In genomic region chr7:45181540-45181939, GRCm38 (mm10) we compare ENCODE assay signal across 8 mouse cellular contexts. TPM values are rescaled to one million over a fixed set of nuclear protein-coding genes. Genes with fewer than 3 reads are reported as not detected.
DNase-seq lines count a peak whose midpoint lies in the region; ATAC-seq and TF ChIP-seq lines count a peak whose summit lies in the region.

No protein-coding gene starts in this region.

- 0 out of 2 replicates have a peak overlapping the region, but pooled peaks have one; percentile 8 for H3K4me3 ChIP-seq in lung, embryonic 14.5 days (ENCODE audit: low read depth, low read length)
- H3K4me3 ChIP-seq in forebrain, embryonic 16.5 days (replicated peaks; ENCODE audit: low read length), result peak overlapping the region; percentile 14
- peak overlapping the region; percentile 31 for H3K4me3 ChIP-seq in liver, embryonic 11.5 days (ENCODE audit: low read depth, low read length)
- 0 out of 2 replicates have a peak overlapping the region, but pooled peaks have one; percentile 9 for H3K4me3 ChIP-seq in stomach, embryonic 16.5 days (replicated peaks; ENCODE audit: low read length)

- H3K4me2 ChIP-seq in lung, embryonic 14.5 days, result peak overlapping the region; percentile 61; the same call in 1 of the 2 replicates
- H3K4me2 ChIP-seq in forebrain, embryonic 16.5 days (ENCODE audit: low read length), result peak overlapping the region; percentile 61
- peak overlapping the region; percentile 62 for H3K4me2 ChIP-seq in liver, embryonic 11.5 days
- H3K4me2 ChIP-seq in stomach, embryonic 16.5 days (ENCODE audit: low read depth, low read length), result no peak overlapping the region

- WGBS in lung, embryonic 14.5 days, result 6% methylated on average over 35 of the region's 35 CpGs
- WGBS in forebrain, embryonic 16.5 days, result 4% methylated on average over 27 of the region's 35 CpGs
- WGBS in liver, embryonic 11.5 days, result 4% methylated on average over 35 of the region's 35 CpGs
- 6% methylated on average over 29 of the region's 35 CpGs for WGBS in stomach, embryonic 16.5 days

- H3K9me3 ChIP-seq in lung, embryonic 14.5 days (ENCODE audit: low read depth, low read length), result no peaks in the 10 kb centered on the region
- no peaks in the 10 kb centered on the region for H3K9me3 ChIP-seq in forebrain, embryonic 16.5 days (ENCODE audit: control insufficient read depth, low read length)
- no peaks in the 10 kb centered on the region for H3K9me3 ChIP-seq in liver, embryonic 11.5 days (ENCODE audit: control insufficient read depth, low read length)
- no peaks in the 10 kb centered on the region for H3K9me3 ChIP-seq in stomach, embryonic 16.5 days (replicated peaks; ENCODE audit: control insufficient read depth, low read length)

- H3K9ac ChIP-seq in lung, embryonic 14.5 days, result no peak overlapping the region
- H3K9ac ChIP-seq in forebrain, embryonic 16.5 days (replicated peaks; ENCODE audit: low read depth, low read length), result no peak overlapping the region
- no peak overlapping the region for H3K9ac ChIP-seq in liver, embryonic 11.5 days (ENCODE audit: low read depth, low read length)
- H3K9ac ChIP-seq in stomach, embryonic 16.5 days (ENCODE audit: low read length), result no peak overlapping the region

- no peaks in the 10 kb centered on the region for H3K36me3 ChIP-seq in lung, embryonic 14.5 days (ENCODE audit: insufficient read depth)
- H3K36me3 ChIP-seq in forebrain, embryonic 16.5 days (ENCODE audit: control insufficient read depth, insufficient read depth), result no peaks in the 10 kb centered on the region
- no peaks in the 10 kb centered on the region for H3K36me3 ChIP-seq in liver, embryonic 11.5 days (ENCODE audit: control insufficient read depth, insufficient read depth, low read length)
- no peaks in the 10 kb centered on the region for H3K36me3 ChIP-seq in stomach, embryonic 16.5 days (ENCODE audit: control insufficient read depth, insufficient read depth, low read length)

- no peak for TF ChIP-seq CTCF in lung, embryonic 14.5 days (IDR thresholded peaks at IDR 0.05; ENCODE audit: low read depth)

- no peaks in the 10 kb centered on the region for H3K4me1 ChIP-seq in lung, embryonic 14.5 days (ENCODE audit: insufficient read depth)
- H3K4me1 ChIP-seq in forebrain, embryonic 16.5 days (replicated peaks; ENCODE audit: control insufficient read depth, insufficient read depth, low read length), result peaks cover 14% of the 10 kb centered on the region
- H3K4me1 ChIP-seq in liver, embryonic 11.5 days (replicated peaks; ENCODE audit: control insufficient read depth, insufficient read depth, low read length), result peaks cover 9% of the 10 kb centered on the region
- no peaks in the 10 kb centered on the region for H3K4me1 ChIP-seq in stomach, embryonic 16.5 days (ENCODE audit: control insufficient read depth, insufficient read depth, low read length)

- H3K27me3 ChIP-seq in lung, embryonic 14.5 days (ENCODE audit: insufficient read depth, low read length), result peaks cover 98% of the 10 kb centered on the region
- H3K27me3 ChIP-seq in forebrain, embryonic 16.5 days (replicated peaks; ENCODE audit: control insufficient read depth, insufficient read depth, low read length), result peaks cover 77% of the 10 kb centered on the region
- H3K27me3 ChIP-seq in liver, embryonic 11.5 days (replicated peaks; ENCODE audit: control insufficient read depth, insufficient read depth, low read length), result peaks cover 98% of the 10 kb centered on the region
- H3K27me3 ChIP-seq in stomach, embryonic 16.5 days (ENCODE audit: control insufficient read depth, insufficient read depth, low read length), result peaks cover 83% of the 10 kb centered on the region

- ATAC-seq in lung, embryonic 14.5 days (ENCODE audit: insufficient read depth), result peak; percentile 2; the same call in 1 of the 2 replicates
- no peak for ATAC-seq in forebrain, embryonic 16.5 days
- no peak for ATAC-seq in liver, embryonic 11.5 days (replicated peaks; ENCODE audit: low FRiP score)
- ATAC-seq in stomach, embryonic 16.5 days (ENCODE audit: insufficient read depth, low FRiP score), result no peak

- H3K27ac ChIP-seq in lung, embryonic 14.5 days (ENCODE audit: low read depth), result no peak overlapping the region
- H3K27ac ChIP-seq in forebrain, embryonic 16.5 days (ENCODE audit: low read length), result no peak overlapping the region
- H3K27ac ChIP-seq in liver, embryonic 11.5 days (ENCODE audit: low read depth, low read length), result no peak overlapping the region
- H3K27ac ChIP-seq in stomach, embryonic 16.5 days (ENCODE audit: low read length), result no peak overlapping the region

- DNase-seq in lung, embryonic 14.5 days, result no peak
- DNase-seq in lung, postnatal 36 days, result no peak
- no peak for DNase-seq in liver, embryonic 11.5 days (ENCODE audit: low spot score)
- no peak for DNase-seq in urinary bladder, adult 2 months (ENCODE audit: low spot score)
- DNase-seq in cerebellum, adult 18-20 months, result no peak
- DNase-seq in lung, postnatal 25 days (ENCODE audit: low spot score), result no peak

RNA-seq across cellular contexts. Expression of gene Pth2, which starts 0.7 kb away (rescaled TPM):
- polyA plus RNA-seq in lung, embryonic 14.5 days (2014; fragmentation: Nextera tagmentation; extraction: Ambion mirVana), result not detected in 2 replicates
- 0.63 TPM in 1 of 2 replicates, not detected in the other for polyA plus RNA-seq in forebrain, embryonic 16.5 days (2015; fragmentation: Nextera tagmentation; extraction: Ambion mirVana)
- not detected in 2 replicates for polyA plus RNA-seq in liver, embryonic 11.5 days (2014; fragmentation: Nextera tagmentation; extraction: Ambion mirVana)
- not detected in 2 replicates for polyA plus RNA-seq in stomach, embryonic 16.5 days (2015; fragmentation: Nextera tagmentation; extraction: Ambion mirVana)
- not detected in 2 replicates for polyA plus RNA-seq in urinary bladder, adult 2 months (2012; rRNA removed)

RNA-seq across cellular contexts. Expression of gene Gfy, which starts 2.2 kb away (rescaled TPM):
- polyA plus RNA-seq in lung, embryonic 14.5 days (2014; fragmentation: Nextera tagmentation; extraction: Ambion mirVana), result not detected in 2 replicates
- polyA plus RNA-seq in forebrain, embryonic 16.5 days (2015; fragmentation: Nextera tagmentation; extraction: Ambion mirVana), result 0.51 TPM in 1 of 2 replicates, not detected in the other
- not detected in 2 replicates for polyA plus RNA-seq in liver, embryonic 11.5 days (2014; fragmentation: Nextera tagmentation; extraction: Ambion mirVana)
- not detected in 2 replicates for polyA plus RNA-seq in stomach, embryonic 16.5 days (2015; fragmentation: Nextera tagmentation; extraction: Ambion mirVana)
- polyA plus RNA-seq in urinary bladder, adult 2 months (2012; rRNA removed), result 0.03 TPM in 1 of 2 replicates, not detected in the other

RNA-seq across cellular contexts. Expression of gene Slc17a7, which starts 17.8 kb away (rescaled TPM):
- 0.09 and 0.97 TPM in 2 replicates for polyA plus RNA-seq in lung, embryonic 14.5 days (2014; fragmentation: Nextera tagmentation; extraction: Ambion mirVana)
- polyA plus RNA-seq in forebrain, embryonic 16.5 days (2015; fragmentation: Nextera tagmentation; extraction: Ambion mirVana), result 20.1 and 22.8 TPM in 2 replicates
- polyA plus RNA-seq in liver, embryonic 11.5 days (2014; fragmentation: Nextera tagmentation; extraction: Ambion mirVana), result 0.57 and 0.74 TPM in 2 replicates
- polyA plus RNA-seq in stomach, embryonic 16.5 days (2015; fragmentation: Nextera tagmentation; extraction: Ambion mirVana), result 0.15 and 0.22 TPM in 2 replicates
- 0.03 and 0.04 TPM in 2 replicates for polyA plus RNA-seq in urinary bladder, adult 2 months (2012; rRNA removed)

RNA-seq across cellular contexts. Expression of gene Ccdc155, which starts 23.2 kb away (rescaled TPM):
- 0.19 and 0.38 TPM in 2 replicates for polyA plus RNA-seq in lung, embryonic 14.5 days (2014; fragmentation: Nextera tagmentation; extraction: Ambion mirVana)
- 0.58 and 0.95 TPM in 2 replicates for polyA plus RNA-seq in forebrain, embryonic 16.5 days (2015; fragmentation: Nextera tagmentation; extraction: Ambion mirVana)
- 0.17 and 0.53 TPM in 2 replicates for polyA plus RNA-seq in liver, embryonic 11.5 days (2014; fragmentation: Nextera tagmentation; extraction: Ambion mirVana)
- polyA plus RNA-seq in stomach, embryonic 16.5 days (2015; fragmentation: Nextera tagmentation; extraction: Ambion mirVana), result 0.55 and 1.5 TPM in 2 replicates
- polyA plus RNA-seq in urinary bladder, adult 2 months (2012; rRNA removed), result 0.12 and 0.15 TPM in 2 replicates

RNA-seq across cellular contexts. Expression of gene Aldh16a1, which starts 27.2 kb away (rescaled TPM):
- 52.1 and 52.9 TPM in 2 replicates for polyA plus RNA-seq in lung, embryonic 14.5 days (2014; fragmentation: Nextera tagmentation; extraction: Ambion mirVana)
- 19.3 and 20.9 TPM in 2 replicates for polyA plus RNA-seq in forebrain, embryonic 16.5 days (2015; fragmentation: Nextera tagmentation; extraction: Ambion mirVana)
- polyA plus RNA-seq in liver, embryonic 11.5 days (2014; fragmentation: Nextera tagmentation; extraction: Ambion mirVana), result 56.0 and 60.6 TPM in 2 replicates
- 39.5 and 49.2 TPM in 2 replicates for polyA plus RNA-seq in stomach, embryonic 16.5 days (2015; fragmentation: Nextera tagmentation; extraction: Ambion mirVana)
- 27.7 and 30.9 TPM in 2 replicates for polyA plus RNA-seq in urinary bladder, adult 2 months (2012; rRNA removed)

Comparison
In these comparisons a context has a peak if more than half of its experiments do, and no peak if none do; other contexts are left out.
1. RNA of gene Slc17a7, which starts 17.8 kb away (polyA plus RNA-seq): 20.1 to 22.8 TPM in forebrain, embryonic 16.5 days; 0.57 to 0.74 TPM in liver, embryonic 11.5 days, 0.15 to 0.22 TPM in stomach, embryonic 16.5 days, 0.09 to 0.97 TPM in lung, embryonic 14.5 days and 0.03 to 0.04 TPM in urinary bladder, adult 2 months; every median in the first group is over 10 times any median in the second.
2. Peak in every context shown above with its lines, with median percentiles within 50 percentile points of each other: H3K4me3 ChIP-seq.